Comparison of ENCODE assay signal across 8 mouse cellular contexts in genomic region chr5:120836731-120837585, GRCm38 (mm10). TPM values are rescaled to one million over a fixed set of nuclear protein-coding genes. Genes with fewer than 3 reads are reported as not detected.
DNase-seq lines count a peak whose midpoint lies in the region; ATAC-seq and TF ChIP-seq lines count a peak whose summit lies in the region.

No protein-coding gene starts in this region.

- no peaks in the 10 kb centered on the region for H3K79me3 ChIP-seq in C2C12 (ENCODE audit: low read depth)

- no peak overlapping the region for H3K4me3 ChIP-seq in C2C12 (ENCODE audit: insufficient read depth, poor library complexity, severe bottlenecking)
- H3K4me3 ChIP-seq in cortical plate, adult 2 months (ENCODE audit: insufficient read depth, low read length): no peak overlapping the region

- peak; percentile 13 for TF ChIP-seq CTCF in C2C12 (IDR thresholded peaks at IDR 0.05; ENCODE audit: control insufficient read depth, insufficient read depth, insufficient read length)
- TF ChIP-seq CTCF in cortical plate, adult 2 months (IDR thresholded peaks at IDR 0.05; ENCODE audit: extremely low read depth, insufficient read depth, low read length): peak; percentile 62

- H3K4me1 ChIP-seq in cortical plate, adult 2 months (ENCODE audit: control insufficient read depth, insufficient read depth, low read length): no peaks in the 10 kb centered on the region

- no peaks in the 10 kb centered on the region for H3K79me2 ChIP-seq in C2C12 (ENCODE audit: control insufficient read depth, insufficient read depth)

- H3K27ac ChIP-seq in cortical plate, adult 2 months (ENCODE audit: insufficient read depth, low read length): no peak overlapping the region

- H3K27me3 ChIP-seq in C2C12 (ENCODE audit: control insufficient read depth, insufficient read depth, insufficient read length): no peaks in the 10 kb centered on the region

- H3ac ChIP-seq in C2C12 (ENCODE audit: control insufficient read depth, insufficient read length, low read depth): no peak overlapping the region

- ATAC-seq in monocyte, adult 5-6 weeks (replicated peaks; ENCODE audit: insufficient number of reproducible peaks, low FRiP score, low TSS enrichment, poor library complexity, severe bottlenecking): 0 out of 2 replicates have a peak, but pooled peaks have one; percentile 50

- TF ChIP-seq POLR2A in cortical plate, adult 2 months (IDR thresholded peaks at IDR 0.05; ENCODE audit: extremely low read depth, insufficient read depth, low read length): no peak

- peak; percentile 23 to 51 for DNase-seq in heart, postnatal 36 days
- DNase-seq in heart, postnatal 25 days (ENCODE audit: low spot score): no peak
- peak; percentile 46 for DNase-seq in T-cell, adult 2 months (ENCODE audit: low spot score)
- DNase-seq in kidney, postnatal 25 days: peak; percentile 46 to 72
- DNase-seq in ovary, adult 18-20 months (ENCODE audit: low spot score): no peak

- H3K36me3 ChIP-seq in C2C12 (ENCODE audit: control insufficient read depth, insufficient read depth): no peaks in the 10 kb centered on the region

- intact Hi-C loops in heart, postnatal 36 days (cut with DNase I): no loop called here
- intact Hi-C loops in heart, postnatal 25 days (cut with DNase I): no loop called here

TF ChIP-seq in C2C12, 6 proteins besides CTCF, POLR2A, EP300 and RAD21:
- TF ChIP-seq MAX (IDR thresholded peaks at IDR 0.05): no peak
- no peak for TF ChIP-seq MYOD1 (IDR thresholded peaks at IDR 0.05; ENCODE audit: control insufficient read depth, insufficient read length, low read depth)
- no peak for TF ChIP-seq MYOG (IDR thresholded peaks at IDR 0.05; ENCODE audit: control insufficient read depth, extremely low read depth, insufficient read length)
- no peak for TF ChIP-seq FOSL1 (IDR thresholded peaks at IDR 0.05; ENCODE audit: insufficient read depth, low read length, poor library complexity, severe bottlenecking)
- no peak for TF ChIP-seq CEBPB (IDR thresholded peaks at IDR 0.05; ENCODE audit: low read depth)

RNA-seq across cellular contexts. Expression of gene Oas1f, which starts 10.2 kb away (rescaled TPM):
- not detected for total RNA-seq in heart, postnatal 36 days (2021)
- not detected for total RNA-seq in heart, postnatal 25 days (2021)
- polyA plus RNA-seq in C2C12 (2012; fragmentation: generic; extraction: Trizol): not detected
- not detected in 2 replicates for polyA plus RNA-seq in cortical plate, adult 2 months (2012; rRNA removed)
- not detected in 3 replicates for total RNA-seq in monocyte, adult 5-6 weeks (2017)

RNA-seq across cellular contexts. Expression of gene Oas1h, which starts 24.3 kb away (rescaled TPM):
- not detected for total RNA-seq in heart, postnatal 36 days (2021)
- total RNA-seq in heart, postnatal 25 days (2021): not detected
- polyA plus RNA-seq in C2C12 (2012; fragmentation: generic; extraction: Trizol): not detected
- polyA plus RNA-seq in cortical plate, adult 2 months (2012; rRNA removed): not detected in 2 replicates
- not detected in 3 replicates for total RNA-seq in monocyte, adult 5-6 weeks (2017)

RNA-seq across cellular contexts. Expression of gene Oas1c, which starts 24.6 kb away (rescaled TPM):
- under 1 TPM; 0.62 to 0.89 TPM for total RNA-seq in heart, postnatal 36 days (2021)
- total RNA-seq in heart, postnatal 25 days (2021): under 1 TPM; 0.10 to 0.48 TPM
- polyA plus RNA-seq in C2C12 (2012; fragmentation: generic; extraction: Trizol): 0.07 TPM
- polyA plus RNA-seq in cortical plate, adult 2 months (2012; rRNA removed): 2.3 TPM in 2 replicates
- total RNA-seq in monocyte, adult 5-6 weeks (2017): 5.0 to 10.6 TPM (median 7.6 TPM) in 3 replicates

RNA-seq across cellular contexts. Expression of gene Oas1e, which starts 41.6 kb away (rescaled TPM):
- not detected for total RNA-seq in heart, postnatal 36 days (2021)
- not detected for total RNA-seq in heart, postnatal 25 days (2021)
- not detected for polyA plus RNA-seq in C2C12 (2012; fragmentation: generic; extraction: Trizol)
- not detected in 2 replicates for polyA plus RNA-seq in cortical plate, adult 2 months (2012; rRNA removed)
- total RNA-seq in monocyte, adult 5-6 weeks (2017): not detected in 3 replicates

RNA-seq across cellular contexts. Expression of gene Oas1g, which starts 50.5 kb away (rescaled TPM):
- under 1 TPM in 1 of 2 experiments, not detected in 1; 0.73 TPM for total RNA-seq in heart, postnatal 36 days (2021)
- total RNA-seq in heart, postnatal 25 days (2021): under 1 TPM in 1 of 2 experiments, not detected in 1; 0.25 TPM
- not detected for polyA plus RNA-seq in C2C12 (2012; fragmentation: generic; extraction: Trizol)
- polyA plus RNA-seq in cortical plate, adult 2 months (2012; rRNA removed): 0.46 and 0.49 TPM in 2 replicates
- 2.6 to 4.9 TPM (median 3.5 TPM) in 3 replicates for total RNA-seq in monocyte, adult 5-6 weeks (2017)

Comparison
In these comparisons a context has a peak if more than half of its experiments do, and no peak if none do; other contexts are left out.
1. DNase-seq: peak in heart, postnatal 36 days (2 of 2), T-cell, adult 2 months (single experiment) and kidney, postnatal 25 days (2 of 2); none in heart, postnatal 25 days (single experiment) and ovary, adult 18-20 months (single experiment).